Mouse (Mus musculus): ENCODE data around the gene Pskh1.

DNA sequence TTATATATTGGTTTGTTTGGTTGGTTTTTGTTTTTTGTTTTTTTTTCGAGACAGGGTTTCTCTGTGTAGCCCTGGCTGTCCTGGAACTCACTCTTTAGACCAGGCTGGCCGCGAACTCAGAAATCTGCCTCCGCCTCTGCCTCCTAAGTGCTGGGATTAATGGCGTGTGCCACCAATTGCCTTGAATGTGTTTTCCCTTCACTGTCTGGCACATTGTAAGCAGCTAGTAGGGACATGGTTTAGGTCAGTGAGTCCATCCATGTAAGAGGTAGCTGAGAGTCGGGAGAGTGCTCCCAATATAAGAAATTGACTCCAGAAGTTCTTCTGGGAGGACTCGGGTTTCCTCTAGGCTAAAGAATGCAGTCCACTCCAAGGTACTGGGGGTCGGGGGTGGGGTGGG, 45.9 kb upstream of the Pskh1 start:
- TF ChIP-seq CTCF (conservative IDR thresholded peaks at IDR 0.05; ENCODE audit: low read length) (no peak), POU5F1 (IDR thresholded peaks at IDR 0.05; ENCODE audit: borderline replicate concordance, low read length) (no peak), NANOG (IDR thresholded peaks at IDR 0.05; ENCODE audit: borderline replicate concordance, low read length) (no peak)
